Mouse (Mus musculus) heart, postnatal 14 days (tissue): ENCODE data around the gene Pex14. TPM values are rescaled to one million over a fixed set of nuclear protein-coding genes. Genes with fewer than 3 reads are reported as not detected.

Experiments
- DNase-seq, 2 experiments: peaks; one replicate each; pipeline ENCODE4 v3.0.0; 2021 to 2022
- intact Hi-C: fragments of 180-260 bp; cut with DNase I; formaldehyde crosslinking; loops from one replicate; pipeline ENCODE4 v1.15.1; 2025
- total RNA-seq, 2 experiments: library from RNA; stranded (reverse); gene quantifications; 2 replicates each; pipeline ENCODE4 v1.2.3; 2021

Pex14 gene
- total RNA-seq, 2 experiments from 2014 or later = 20.5 to 21.7 TPM

GRCm38 (mm10) chr4:149060621-149061431, 38.9 kb downstream of the Pex14 start:
- intact Hi-C loops = loop anchor here (5.0 kb wide), 1 partner anchor 254 kb away; no protein-coding TSS in a partner anchor
- DNase-seq = no peak

DNA sequence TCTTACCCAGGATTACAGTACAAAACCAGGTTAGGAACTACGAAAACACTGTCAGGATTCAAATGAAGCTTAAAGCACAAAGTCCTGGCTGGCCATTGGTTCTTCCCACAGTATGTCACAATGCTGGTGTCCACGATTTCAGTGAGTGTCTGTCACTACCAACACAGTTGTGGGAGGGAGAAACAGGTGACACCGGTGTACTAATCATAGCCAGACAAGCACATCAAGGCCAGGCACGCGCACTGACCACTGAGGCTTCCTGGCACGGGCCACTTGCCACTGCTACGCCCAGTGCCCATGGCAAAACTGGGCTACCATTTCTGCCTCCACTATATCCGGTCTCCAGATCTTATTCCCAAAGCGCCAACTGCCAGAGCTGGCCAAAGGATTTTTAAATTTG, 40.0 kb downstream of the Pex14 start:
- intact Hi-C loops = loop anchor here (5.0 kb wide), 1 partner anchor 252 kb away; no protein-coding TSS in a partner anchor
- DNase-seq = no peak

DNA sequence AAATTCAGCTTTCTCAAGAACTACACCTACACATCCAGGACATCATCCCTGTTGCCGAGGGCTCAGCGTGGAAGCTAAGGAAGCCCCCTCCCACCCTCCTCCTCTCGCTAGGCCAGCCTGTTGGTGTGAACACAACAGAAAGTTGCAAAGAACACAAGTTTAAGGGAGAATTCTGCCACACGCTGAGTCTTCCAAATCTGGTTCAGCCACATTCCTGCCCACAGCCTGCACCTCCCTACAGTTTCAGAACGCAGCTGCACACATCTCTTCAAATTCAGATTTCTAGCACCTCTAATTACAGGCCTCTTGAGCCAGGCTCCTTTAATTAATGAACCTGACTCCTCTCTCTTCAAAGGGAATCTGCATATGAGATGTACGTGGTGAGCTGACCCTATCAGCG, 41.4 kb downstream of the Pex14 start:
- DNase-seq = no peak
- intact Hi-C loops = no loop called here

GRCm38 (mm10) chr4:149057470-149057869, 42.2 kb downstream of the Pex14 start:
- intact Hi-C loops = no loop called here
- DNase-seq = no peak

DNA sequence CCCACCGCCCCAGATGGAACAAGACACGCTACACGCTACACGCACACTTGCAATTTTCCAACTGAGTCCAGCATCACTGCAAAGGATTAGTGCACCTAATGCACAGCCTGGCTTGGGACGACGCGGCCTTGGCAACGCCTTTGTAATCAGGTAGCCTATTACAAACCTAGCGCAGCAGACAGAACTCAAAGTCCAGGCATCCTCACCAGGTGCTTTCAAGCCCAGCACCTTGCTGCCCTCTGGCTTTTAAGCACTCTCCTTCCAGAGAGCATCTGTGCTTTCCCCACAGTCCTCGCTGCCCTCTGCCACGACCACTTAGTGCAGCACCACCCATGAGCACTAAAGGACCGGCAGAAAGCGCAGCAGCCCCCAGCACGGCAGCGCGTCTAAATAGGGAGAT, 42.7 kb downstream of the Pex14 start:
- DNase-seq = no peak
- intact Hi-C loops = no loop called here

DNA sequence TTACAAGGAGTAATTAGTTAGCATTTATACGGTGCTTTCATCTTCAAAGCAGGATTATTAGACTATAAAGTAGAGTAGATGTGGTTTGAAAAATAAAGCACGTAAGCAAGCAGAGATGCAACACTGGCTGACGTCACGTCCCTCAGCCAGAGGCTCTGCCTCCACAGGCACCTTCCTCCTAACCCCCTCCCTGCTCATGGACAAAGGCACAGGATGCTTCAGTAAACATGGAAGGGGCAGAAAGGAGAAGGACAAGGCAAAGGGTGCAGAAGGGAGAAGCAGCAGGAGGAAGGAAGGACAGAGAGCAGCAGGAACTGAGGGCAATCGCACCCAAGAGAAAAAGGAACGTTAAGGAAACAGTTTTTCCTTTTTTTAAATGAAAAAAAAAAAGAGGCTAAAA, 43.8 kb downstream of the Pex14 start:
- DNase-seq = no peak
- intact Hi-C loops = no loop called here

DNA sequence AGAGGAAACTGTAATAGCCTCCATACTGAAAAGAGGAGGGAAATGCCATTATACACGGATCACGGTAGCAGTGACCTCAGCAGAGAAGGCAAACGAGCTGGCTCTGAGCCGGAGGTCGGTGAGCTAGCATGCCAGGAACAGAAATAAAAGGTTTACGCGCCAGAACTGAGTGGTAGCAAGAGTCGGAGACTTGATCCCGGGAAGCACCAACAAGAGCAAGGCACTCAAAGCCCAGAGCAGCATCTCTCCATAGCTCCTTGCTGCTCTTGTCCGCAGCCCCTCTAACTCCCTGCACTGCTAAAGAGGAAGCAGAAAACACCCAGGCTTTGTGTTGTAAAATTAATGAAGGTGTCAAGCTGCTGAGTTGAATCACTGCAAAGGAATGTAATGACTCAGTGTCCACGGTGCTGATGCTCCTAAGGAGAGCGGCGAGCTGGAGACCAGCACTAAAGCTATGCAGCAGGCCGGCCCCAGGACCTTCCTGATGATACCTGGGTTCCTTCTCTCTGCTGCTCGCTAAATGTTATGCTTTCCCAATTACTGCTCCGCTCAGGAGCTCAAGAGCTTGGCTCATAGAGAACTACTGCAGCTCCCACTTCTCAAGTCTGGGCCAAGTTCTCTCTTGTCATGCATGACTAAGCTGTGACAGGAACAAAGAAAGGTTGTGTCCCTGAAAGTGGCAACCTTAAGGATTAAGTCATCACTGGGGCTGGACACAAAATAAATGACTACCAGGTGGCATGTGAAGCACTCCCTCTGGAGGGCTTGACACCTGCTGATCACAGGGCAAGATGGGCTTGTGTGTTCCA, 50.1 kb downstream of the Pex14 start:
- peak; percentile 46 to 52 for DNase-seq
- intact Hi-C loops = loop anchor here (5.0 kb wide), 3 partner anchors 147 to 307 kb away; no protein-coding TSS in a partner anchor

DNA sequence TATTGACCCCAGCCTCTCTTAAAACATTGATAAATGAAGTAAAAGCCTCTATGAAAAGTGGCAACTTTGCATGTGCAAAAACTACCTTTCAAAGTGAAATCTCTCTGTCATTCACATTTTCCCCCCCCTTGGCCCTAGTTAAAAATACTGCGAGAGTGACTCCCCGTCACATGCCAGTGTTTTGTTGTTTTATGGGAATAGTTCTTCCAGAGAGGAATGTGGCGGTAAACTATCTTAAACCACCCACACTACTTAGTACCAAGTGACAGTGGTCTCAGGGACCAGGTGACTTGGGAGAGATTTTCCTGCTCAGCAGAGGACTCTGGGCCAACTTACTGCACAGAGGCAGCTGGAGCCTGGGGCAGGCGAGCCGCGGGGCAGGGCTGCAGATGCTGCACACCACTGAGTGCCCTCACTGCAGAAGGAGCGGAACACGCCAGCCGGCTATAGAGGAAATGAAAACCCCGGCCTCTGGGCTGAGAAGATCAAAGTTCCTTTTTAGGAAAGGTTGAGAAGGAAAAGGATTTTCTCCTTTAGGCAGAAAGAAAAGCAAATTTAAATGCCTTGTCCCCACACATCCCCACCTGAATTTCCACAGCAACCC, 50.9 kb downstream of the Pex14 start:
- peak; percentile 37 for DNase-seq
- intact Hi-C loops = loop anchor here (5.0 kb wide), 3 partner anchors 146 to 306 kb away; no protein-coding TSS in a partner anchor

DNA sequence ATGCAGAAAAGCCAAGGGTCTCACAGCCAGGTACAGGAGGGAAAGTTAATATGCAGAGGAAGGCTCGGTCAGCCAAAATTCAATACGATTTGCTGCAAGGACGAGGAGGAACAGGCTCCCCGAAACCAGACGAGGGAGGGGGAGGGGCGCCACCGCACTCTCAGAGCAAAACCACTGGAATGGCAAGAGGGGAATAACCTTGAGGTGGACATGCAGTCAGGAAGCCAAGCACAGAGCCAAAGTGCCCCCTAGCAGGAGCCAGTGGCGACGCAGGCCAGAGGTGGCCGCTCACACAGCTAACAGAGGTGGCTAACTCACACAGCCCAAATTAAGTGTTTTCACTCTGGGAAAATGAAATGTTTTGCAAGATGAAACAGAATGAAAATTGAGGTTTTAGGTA, 52.3 kb downstream of the Pex14 start:
- intact Hi-C loops = loop anchor here (5.0 kb wide), 3 partner anchors 145 to 305 kb away; no protein-coding TSS in a partner anchor
- peak; percentile 61 to 70 for DNase-seq

- no peak for DNase-seq
- intact Hi-C loops = loop anchor here (5.0 kb wide), 3 partner anchors 144 to 304 kb away; no protein-coding TSS in a partner anchor
Observed at GRCm38 (mm10) chr4:149045885-149046284, 53.8 kb downstream of the Pex14 start.

DNA sequence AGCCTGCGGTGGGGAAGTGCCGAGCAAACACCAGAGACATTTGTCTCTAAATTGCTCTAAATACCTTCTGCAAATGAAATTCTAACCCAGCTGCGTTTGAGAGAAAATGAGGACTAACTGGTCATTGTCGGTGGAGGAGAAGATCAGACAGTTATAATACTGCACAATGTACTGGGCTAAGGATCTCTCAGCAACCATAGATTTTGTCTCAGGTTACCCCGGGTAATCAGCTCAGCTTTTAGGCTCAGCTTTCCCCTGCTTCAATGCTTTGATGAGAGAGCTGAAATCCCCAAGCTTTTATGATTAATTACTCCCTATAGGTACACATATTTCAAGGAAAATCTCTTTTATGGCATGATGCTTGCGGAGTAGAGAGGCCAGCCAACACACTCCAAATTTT, 59.4 kb downstream of the Pex14 start:
- DNase-seq = no peak
- intact Hi-C loops = no loop called here

- intact Hi-C loops = no loop called here
- no peak for DNase-seq
Observed at GRCm38 (mm10) chr4:149037706-149038105, 62.0 kb downstream of the Pex14 start.

GRCm38 (mm10) chr4:149036592-149036991, 63.1 kb downstream of the Pex14 start:
- intact Hi-C loops = no loop called here

GRCm38 (mm10) chr4:149031507-149031906, 68.2 kb downstream of the Pex14 start:
- intact Hi-C loops = no loop called here
- peak in 1 of 2 experiments; percentile 18 for DNase-seq

More at GRCm38 (mm10) chr4:149036592-149036991, 63.1 kb downstream of the Pex14 start:
- DNase-seq = no peak

GRCm38 (mm10) chr4:149027571-149027970, 72.1 kb downstream of the Pex14 start:
- no peak for DNase-seq
- intact Hi-C loops = no loop called here

GRCm38 (mm10) chr4:149025242-149025641, 74.4 kb downstream of the Pex14 start:
- no peak for DNase-seq
- intact Hi-C loops = no loop called here

GRCm38 (mm10) chr4:149021021-149021420, 78.7 kb downstream of the Pex14 start:
- intact Hi-C loops = no loop called here
- DNase-seq = no peak

- intact Hi-C loops = no loop called here
- DNase-seq = no peak
Observed at GRCm38 (mm10) chr4:149019456-149019855, 80.2 kb downstream of the Pex14 start.

GRCm38 (mm10) chr4:149006756-149007155, 92.9 kb downstream of the Pex14 start:
- intact Hi-C loops = no loop called here
- DNase-seq = no peak

DNA sequence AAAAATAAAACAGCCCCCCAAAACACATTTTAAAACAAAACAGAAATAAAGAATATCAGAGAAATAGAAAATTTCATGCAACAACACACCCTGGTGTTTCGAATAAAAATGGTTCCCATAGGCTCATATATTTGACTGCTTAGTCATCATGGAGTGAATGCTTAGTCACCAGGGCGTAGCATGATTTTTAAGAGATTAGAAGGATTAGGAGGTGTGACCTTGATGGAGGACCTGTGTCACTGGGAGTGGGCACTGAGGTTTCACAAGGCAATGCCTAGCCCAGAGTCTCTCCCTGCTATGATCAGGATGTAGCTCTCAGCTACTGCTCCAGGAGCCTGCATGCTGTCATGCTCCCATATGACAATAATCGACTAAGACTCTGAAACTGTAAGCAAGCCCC, 93.6 kb downstream of the Pex14 start:
- intact Hi-C loops = no loop called here
- DNase-seq = no peak
